Mouse (Mus musculus): Measurements from ENCODE around the gene Car14. TPM values are rescaled to one million over a fixed set of nuclear protein-coding genes. Genes with fewer than 3 reads are reported as not detected.
"Not testable (repeated sequence)": the region's sequence is repeated elsewhere in the genome, so short reads cannot be mapped to it uniquely, and the experiment has no call there.

Car14 gene
- total RNA-seq, 2 experiments from 2014 or later: not detected

DNA sequence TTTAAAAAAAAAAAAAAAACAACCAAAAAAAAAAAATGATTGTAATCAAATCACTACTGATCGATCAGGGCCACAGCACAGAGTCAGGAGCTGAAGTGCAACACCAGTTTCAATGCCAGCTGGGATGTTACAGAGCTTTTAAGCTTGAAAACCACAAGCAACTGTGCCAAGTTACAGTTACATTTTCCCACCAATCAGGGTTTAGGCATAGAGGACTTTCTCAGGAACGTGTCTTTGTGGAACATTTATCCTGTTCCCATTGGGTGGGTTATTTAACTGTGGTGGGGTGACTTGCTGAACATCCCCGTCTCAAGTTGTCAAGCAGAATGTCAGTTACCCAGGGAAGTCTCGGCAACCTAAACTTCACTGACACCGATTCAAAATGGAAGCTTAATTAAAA lies 20.6 kb upstream of the Car14 start:
- no peak for ATAC-seq (replicated peaks; ENCODE audit: poor library complexity)

DNA sequence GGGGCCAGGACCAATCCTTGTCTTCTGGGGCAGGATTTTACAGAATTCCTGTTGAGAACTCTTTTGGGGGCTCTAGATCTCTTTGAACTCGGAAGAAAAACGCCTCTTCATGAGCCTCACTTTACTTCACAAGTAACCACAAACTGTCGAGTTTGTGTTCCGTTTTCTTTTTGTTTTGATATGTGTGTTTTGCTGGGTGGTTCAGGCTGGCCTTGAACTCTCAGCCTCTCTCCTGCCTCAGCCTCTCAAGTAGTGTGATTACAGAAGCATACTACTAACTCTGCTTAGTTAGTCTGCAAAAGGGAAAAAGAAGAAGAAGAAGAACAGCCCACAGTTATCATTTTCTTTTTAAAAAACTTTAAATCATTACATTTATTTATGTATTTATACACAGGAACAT lies 19.7 kb upstream of the Car14 start:
- ATAC-seq (replicated peaks; ENCODE audit: poor library complexity): no peak

- ATAC-seq (replicated peaks; ENCODE audit: poor library complexity): not testable (repeated sequence)
These were observed 18.9 kb upstream of the Car14 start for GRCm38 (mm10) chr3:95923429-95923828.

DNA sequence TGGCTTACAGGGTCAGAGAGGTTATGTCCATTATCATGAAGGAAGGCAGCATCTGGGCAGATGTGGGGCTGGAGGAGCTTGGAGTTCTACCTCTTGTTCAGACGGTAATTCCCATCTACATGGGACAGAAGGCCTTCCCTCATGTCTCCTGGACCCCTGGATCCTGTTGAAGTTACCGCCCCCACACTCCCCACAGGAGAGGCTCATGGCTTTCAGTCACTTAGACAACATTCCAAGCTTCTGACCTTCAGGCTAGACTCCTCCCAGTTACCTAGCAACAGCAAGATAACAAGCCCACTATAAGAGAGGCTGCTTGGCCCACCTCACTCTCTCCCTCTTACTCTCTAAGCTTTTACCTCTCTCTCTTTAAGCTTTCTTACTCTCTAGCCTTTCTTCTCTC lies 16.0 kb upstream of the Car14 start:
- ATAC-seq (replicated peaks; ENCODE audit: poor library complexity): not testable (repeated sequence)

DNA sequence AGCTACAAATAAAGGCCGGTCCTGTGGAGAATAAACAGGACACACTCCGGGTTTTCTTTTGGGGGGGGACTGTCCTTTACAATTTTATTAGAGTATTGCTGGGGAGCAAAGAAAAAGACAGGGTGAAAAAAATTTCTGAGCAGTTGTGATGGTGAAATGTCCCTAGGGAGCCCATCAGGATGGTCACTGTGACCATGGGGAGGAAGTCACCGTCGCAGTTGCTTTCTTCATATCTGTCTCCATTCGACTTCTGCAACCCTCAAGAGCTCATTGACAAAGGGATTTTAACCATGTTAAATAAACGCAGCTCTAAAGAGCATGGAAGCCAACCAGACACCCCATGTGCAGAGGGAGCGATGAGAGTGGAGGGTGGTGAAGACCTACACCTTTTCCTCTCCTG lies 12.3 kb upstream of the Car14 start:
- peak; percentile 61 for ATAC-seq (replicated peaks; ENCODE audit: poor library complexity)

GRCm38 (mm10) chr3:95914706-95915105 lies 10.2 kb upstream of the Car14 start:
- peak; percentile 50 for ATAC-seq (replicated peaks; ENCODE audit: poor library complexity)

GRCm38 (mm10) chr3:95907613-95908012 lies 3.1 kb upstream of the Car14 start:
- no peak for ATAC-seq (replicated peaks; ENCODE audit: poor library complexity)

DNA sequence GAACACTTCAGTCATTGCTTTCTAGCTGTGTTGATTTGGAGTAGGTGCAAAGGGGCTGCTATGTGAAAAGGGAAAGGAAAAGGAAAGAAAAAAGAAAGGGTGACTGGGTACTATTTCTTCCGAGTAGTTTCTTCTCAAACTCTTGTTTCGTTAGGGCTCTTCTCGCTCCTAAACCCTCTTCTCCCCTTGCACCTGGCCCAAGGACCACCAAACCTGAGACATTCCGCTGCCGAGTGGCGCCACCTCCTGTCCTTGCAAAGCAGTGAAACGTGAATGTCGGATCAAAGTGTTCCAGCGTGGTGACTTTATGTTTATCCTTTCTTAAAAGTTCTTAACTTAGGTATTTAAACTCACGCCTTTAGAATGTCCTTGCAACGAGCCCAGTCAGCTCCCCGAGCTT lies 2.4 kb upstream of the Car14 start:
- peak; percentile 67 for ATAC-seq (replicated peaks; ENCODE audit: poor library complexity)

GRCm38 (mm10) chr3:95905940-95906492 lies 1.5 kb upstream of the Car14 start:
- ATAC-seq (replicated peaks; ENCODE audit: poor library complexity): peak; percentile 71

DNA sequence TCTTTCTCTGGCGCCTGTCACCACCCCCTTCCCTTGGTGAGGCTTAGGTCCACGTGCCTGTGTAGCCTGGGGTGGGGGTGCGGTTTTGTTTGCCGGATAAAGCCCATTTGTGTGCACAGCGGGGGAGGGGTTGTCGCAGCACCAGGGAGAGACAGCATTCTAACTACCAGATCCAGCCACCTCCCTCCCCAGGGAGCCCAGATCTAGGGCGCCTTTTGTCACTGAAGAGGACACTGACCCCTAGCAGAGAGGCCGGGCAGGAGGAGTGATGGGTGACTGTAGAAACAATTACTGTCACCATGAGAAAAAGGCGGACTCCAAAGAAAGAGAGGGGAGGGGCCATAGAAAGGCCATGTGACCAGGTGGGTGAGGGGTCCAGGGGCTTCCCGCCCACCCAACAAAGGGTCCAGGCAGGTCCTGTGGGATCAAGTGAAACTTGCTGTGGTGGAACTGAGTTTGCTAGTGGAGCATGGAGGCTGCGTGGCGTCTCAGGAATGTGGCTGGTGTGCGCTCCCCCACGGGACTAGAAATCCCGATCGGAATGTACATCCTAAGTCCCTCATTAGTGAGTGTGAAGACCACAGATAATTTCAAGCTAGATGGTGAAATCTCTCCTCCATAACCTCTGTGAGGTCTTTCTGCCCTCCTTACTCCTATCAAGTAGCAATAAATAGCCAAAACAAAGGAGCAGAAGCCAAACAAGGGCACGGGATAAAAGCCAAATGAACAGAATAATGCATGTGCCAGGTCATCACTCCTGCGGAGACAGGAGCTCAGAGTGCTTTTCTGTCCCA lies 852 bp upstream of the Car14 start:
- no peak; the same call in 1 of the 2 replicates for ATAC-seq (replicated peaks; ENCODE audit: poor library complexity)

GRCm38 (mm10) chr3:95903753-95904502 lies 563 bp downstream of the Car14 start:
- no peak for ATAC-seq (replicated peaks; ENCODE audit: poor library complexity)

DNA sequence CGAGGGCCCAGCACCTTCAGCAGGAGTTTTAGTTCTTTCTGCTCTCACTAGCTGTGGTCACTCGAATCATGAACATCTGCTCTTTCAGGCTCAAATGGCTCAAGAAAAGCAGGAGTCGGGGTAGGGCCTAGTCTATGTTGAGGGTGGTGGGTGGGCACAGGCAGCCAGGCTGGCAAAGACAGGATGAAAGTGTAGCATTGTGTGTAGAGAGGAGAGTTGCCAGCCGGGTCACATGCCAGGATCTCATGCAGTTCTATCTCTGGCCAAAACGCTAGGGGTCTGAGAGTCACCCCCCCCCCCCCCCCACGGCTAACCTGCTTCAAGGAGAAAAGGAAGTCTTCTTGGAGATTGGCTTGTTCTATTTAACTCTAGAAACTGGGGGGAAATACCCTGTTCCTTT lies 1.8 kb downstream of the Car14 start:
- no peak for ATAC-seq (replicated peaks; ENCODE audit: poor library complexity)

DNA sequence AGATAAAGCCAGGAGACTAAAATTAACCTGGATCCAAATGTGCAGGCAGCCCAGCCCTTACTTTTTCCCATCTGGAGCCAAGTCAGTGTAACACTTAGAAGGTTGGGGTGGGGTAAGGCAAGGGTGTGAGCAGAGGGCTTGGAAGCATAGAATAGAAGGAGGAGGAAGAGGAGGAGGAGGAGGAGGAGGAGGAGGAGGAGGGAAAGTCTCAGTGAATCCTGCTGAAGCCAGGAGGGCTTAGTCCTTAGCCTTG lies 2.2 kb downstream of the Car14 start:
- ATAC-seq (replicated peaks; ENCODE audit: poor library complexity): no peak

GRCm38 (mm10) chr3:95901616-95902372 lies 2.7 kb downstream of the Car14 start:
- no peak for ATAC-seq (replicated peaks; ENCODE audit: poor library complexity)

DNA sequence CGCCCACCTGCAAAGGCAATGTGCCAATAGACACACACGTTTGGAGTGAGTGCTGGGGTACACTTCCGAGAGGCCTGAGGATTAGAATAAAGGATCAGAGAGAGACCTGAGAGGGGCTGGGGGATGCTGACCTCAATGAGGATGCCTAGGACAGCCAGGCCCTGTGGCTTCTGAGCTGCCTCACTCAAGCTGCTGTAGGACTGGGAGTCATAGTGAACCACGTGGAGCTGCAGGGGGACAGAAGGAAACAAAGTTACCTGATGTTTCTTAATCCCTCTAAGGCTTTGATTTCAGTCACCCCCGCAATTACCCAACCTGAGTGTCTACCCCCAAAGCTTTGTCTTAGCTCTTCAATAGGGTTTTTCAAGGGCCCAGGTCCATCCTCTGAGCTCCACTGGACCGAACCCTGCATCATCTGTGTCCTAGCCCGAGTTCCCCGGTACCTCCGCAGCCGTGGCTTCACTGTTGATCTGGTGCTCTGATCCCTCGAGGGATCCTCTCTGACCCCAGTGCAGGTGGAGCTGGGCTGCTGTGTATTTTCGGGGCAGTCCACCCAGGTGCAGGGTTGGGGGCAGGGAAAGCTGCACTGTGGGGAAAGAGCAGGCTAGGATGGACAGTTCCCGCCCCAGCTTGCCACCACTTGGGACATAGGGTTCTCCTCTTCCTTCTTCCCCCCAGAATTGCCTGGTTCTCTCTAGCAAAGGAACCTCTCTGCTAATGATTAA lies 4.5 kb downstream of the Car14 start:
- ATAC-seq (replicated peaks; ENCODE audit: poor library complexity): no peak

- not testable (repeated sequence) for ATAC-seq (replicated peaks; ENCODE audit: poor library complexity)
These were observed 9.0 kb downstream of the Car14 start for GRCm38 (mm10) chr3:95895501-95895900.

DNA sequence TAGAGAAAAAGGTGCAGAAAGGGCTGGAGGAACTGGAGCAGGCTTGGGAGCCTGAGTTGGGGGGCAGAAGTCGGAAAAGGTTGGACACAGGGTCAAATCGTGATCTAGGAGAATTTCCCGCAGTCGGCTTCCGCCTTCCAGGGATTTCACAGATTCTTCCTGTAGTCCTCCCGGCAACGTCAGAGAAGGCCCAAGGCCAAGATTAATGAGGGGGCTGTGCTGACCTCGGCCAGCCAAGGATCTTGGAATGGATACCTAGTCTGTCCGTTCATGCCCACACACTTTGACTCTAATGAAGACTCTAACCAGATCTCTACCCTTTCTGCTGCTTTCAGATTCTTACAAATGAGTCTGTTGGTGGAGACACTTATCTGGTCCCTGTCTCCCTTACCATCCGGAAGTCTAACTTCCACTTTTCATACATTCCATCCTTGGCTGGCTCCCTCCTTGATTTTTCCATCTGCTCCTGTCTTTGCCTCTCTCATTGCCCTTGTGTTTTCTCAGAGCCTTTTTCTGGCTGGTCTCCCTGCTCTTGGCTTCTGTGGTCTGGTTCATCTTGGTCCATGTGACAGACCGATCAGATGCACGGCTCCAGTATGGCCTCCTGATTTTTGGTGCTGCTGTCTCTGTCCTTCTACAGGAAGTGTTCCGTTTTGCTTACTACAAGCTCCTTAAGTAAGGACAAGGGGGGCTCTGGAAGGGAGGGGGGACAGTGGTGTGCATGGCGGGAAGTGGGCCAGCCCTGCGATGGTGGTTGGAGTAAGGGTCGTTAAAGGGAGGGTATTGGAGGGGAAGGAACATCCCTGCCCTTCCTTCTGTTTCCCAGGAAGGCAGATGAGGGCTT lies 10.0 kb downstream of the Car14 start:
- no peak for ATAC-seq (replicated peaks; ENCODE audit: poor library complexity)

- peak; percentile 94 for ATAC-seq (replicated peaks; ENCODE audit: poor library complexity)
These were observed 10.7 kb downstream of the Car14 start, which contains the start of gene Aph1a for GRCm38 (mm10) chr3:95893606-95894316. Aph1a (plus strand) TSS chr3:95893969.

DNA sequence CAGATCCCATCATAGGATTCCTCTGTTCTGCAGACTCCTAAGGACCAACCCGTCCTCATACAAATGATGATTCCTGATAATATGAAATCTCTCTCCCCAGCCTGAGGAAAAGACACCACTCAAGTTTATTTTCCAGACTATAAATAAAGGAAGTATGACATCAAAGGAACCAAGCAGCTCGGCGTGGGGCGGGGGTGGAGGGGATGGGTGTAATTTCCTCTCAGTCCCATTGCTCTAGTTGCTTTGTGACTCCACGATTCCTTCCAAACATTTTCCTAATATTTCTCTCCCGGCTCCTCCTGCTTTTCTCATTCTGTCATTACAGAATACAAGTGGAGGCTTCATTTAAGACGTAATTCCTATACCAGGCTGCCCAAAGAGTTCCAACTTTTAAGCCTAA lies 11.4 kb downstream of the Car14 start:
- ATAC-seq (replicated peaks; ENCODE audit: poor library complexity): no peak

All from megakaryocyte progenitor cell, adult 5-6 weeks (primary cell).